Mouse (Mus musculus): Measurements from ENCODE around the gene Mgat4b.
A peak's percentile ranks its signal among the peaks of the same experiment; 100 is the strongest.

- TF ChIP-seq CTCF (IDR thresholded peaks at IDR 0.05) (no peak), POLR2A (IDR thresholded peaks at IDR 0.05; ENCODE audit: insufficient read depth, low read depth, low read length) (0 out of 2 replicates have a peak, but pooled peaks have one; percentile 31), EP300 (IDR thresholded peaks at IDR 0.05; ENCODE audit: insufficient read depth, low read depth, low read length) (no peak)
Measured at GRCm38 (mm10) chr11:50198916-50199315, 11.8 kb upstream of the Mgat4b start.

All from heart, adult 2 months (tissue).